Mouse (Mus musculus): Measurements from ENCODE around the gene Hoxb7. TPM values are rescaled to one million over a fixed set of nuclear protein-coding genes. Genes with fewer than 3 reads are reported as not detected.

The Hoxb7 gene
- polyA plus RNA-seq, 1 experiment from 2014 or later = 9.1 TPM

DNA sequence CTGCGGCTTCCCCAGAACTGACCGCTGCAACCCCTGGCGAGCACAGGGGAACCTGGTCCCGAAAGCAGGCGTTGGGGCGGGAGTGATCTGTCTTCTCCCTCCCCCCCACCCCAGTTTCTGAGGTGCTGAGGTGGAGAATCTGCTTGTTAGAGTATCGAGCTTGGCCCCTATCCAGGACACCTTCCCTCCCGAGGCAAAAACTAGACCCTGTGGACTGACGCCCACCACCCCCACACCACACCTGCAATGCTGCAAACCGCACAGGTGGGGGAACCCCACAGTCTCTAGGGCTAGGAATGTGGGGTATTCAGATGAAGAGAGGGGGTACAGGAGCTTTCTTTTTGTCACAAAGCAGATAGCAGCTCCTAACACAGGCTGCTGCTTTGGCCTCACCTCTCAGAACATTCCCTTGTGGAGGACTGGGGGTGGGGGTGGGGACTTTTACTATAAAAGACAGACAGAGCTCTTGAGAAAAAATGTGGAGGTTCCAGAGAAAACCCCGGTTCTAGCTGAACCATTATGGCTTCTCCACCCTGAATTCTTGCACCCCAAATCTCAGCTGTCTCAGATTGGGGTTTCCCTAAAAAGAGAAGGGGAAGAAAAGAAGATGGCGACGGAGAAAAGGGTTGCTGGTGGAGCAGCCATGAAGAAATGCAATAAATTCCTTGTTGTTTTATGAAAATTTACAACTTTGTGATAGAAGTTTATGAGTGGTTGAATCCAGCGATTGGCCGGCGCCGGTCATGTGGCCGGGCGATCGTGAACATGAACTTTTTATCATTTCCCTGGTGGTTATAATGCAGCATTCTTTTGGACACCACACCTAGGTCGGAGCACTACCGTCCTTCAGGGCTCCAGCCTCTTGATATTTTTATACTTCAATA is 5.5 kb downstream of the Hoxb7 start, which contains the start of gene Hoxb6:
Hoxb6 (plus strand) TSS at position 796 of the 884 bp plus-strand sequence.
- Histone ChIP-seq H3K9ac (0 out of 2 replicates have a peak within 1 kb of the TSS, but pooled peaks have one; percentile 12), H3K4me1 (peaks cover 6% of the 10 kb centered on the region), H3K4me3 (replicated peaks) (peak within 1 kb of the TSS; percentile 45), H3K9me3 (no peaks in the 10 kb centered on the region), H3K27me3 (replicated peaks) (peaks cover 80% of the 10 kb centered on the region), H3K4me2 (peak within 1 kb of the TSS; percentile 51), H3K36me3 (no peaks in the 10 kb centered on the region), H3K27ac (peak within 1 kb of the TSS; percentile 7)
- no peak for ATAC-seq (ENCODE audit: insufficient read depth, low FRiP score, low read depth)
- 14% methylated on average over 22 of the region's 22 CpGs for WGBS

DNA sequence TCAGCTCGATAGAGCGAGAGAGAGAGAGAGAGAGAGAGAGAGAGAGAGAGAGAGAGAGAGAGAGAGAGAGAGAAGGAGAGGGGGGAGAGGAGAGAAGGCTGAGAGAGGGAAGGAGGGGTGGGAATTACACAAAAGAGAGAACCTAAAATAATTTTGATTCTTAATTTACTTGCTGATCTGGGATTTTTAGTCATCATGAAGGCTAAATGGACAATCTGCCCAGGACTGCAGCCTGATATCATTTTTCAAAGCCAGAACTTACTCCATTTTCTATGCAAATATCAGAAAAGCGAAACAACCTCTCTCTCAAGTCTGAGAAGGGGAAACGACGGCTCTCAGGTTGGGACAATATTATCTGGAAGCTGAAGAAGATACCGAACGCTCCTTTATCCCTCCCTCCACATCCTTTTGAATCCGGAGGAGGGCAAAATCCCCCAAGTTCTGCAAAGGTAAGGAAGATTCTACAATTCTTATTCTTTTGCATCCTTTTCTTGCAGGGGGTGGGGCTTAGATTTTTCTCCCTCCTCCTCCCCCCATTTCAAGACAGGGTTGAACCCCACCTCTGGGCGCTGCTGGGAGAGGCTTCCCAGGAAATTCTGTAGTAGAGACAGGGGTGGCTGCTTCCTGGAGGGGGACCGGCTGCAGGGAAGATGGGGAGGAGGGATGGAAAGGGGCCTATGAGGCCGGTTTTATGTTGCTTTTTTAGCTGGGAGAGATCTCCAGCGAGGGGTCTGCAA is 6.3 kb downstream of the Hoxb7 start:
- ATAC-seq (ENCODE audit: insufficient read depth, low FRiP score, low read depth) = no peak
- Histone ChIP-seq H3K4me3 (replicated peaks) (peak overlapping the region; percentile 45), H3K9me3 (no peaks in the 10 kb centered on the region), H3K9ac (0 out of 2 replicates have a peak overlapping the region, but pooled peaks have one; percentile 12), H3K4me1 (peaks cover 6% of the 10 kb centered on the region), H3K4me2 (peak overlapping the region; percentile 51), H3K27me3 (replicated peaks) (peaks cover 80% of the 10 kb centered on the region), H3K27ac (peak overlapping the region; percentile 7), H3K36me3 (no peaks in the 10 kb centered on the region)
- WGBS = 19% methylated on average over 12 of the region's 12 CpGs

DNA sequence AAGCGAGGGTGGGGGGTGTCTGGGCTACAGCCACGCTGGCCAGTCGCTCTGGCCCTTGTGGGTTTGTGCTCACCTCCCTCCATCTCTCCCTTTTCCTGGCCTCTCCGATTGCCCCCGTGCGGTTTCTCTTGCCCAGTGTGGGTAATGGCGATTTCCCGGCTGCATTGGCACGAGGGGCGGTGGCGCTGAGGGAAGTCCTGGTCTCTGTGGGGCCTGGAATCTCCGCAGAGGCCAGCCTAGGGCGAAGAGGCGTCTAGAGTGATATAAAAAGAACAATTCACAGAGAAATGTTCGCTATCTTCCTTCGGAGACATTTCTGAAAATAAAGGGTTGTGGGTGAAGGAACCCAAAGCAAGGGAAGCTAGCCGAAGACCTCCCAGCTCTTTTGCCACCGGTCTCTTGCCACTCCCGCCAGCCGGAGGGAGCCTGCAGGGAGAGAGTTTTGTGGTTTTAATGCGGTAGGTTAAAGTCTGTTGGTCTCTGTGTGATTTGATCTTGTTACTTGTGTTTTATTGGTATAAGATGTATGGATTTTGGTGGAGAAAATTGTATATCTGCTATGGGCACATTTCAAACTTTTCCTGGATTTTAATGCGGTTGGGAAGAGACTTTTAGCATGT is 7.0 kb downstream of the Hoxb7 start:
- no peaks in the 10 kb centered on the region for H3K9me3 ChIP-seq
- H3K27ac ChIP-seq = peak overlapping the region; percentile 7
- H3K36me3 ChIP-seq = no peaks in the 10 kb centered on the region
- 13% methylated on average over 22 of the region's 22 CpGs for WGBS
- peak overlapping the region; percentile 51 for H3K4me2 ChIP-seq
- peaks cover 6% of the 10 kb centered on the region for H3K4me1 ChIP-seq
- 0 out of 2 replicates have a peak overlapping the region, but pooled peaks have one; percentile 12 for H3K9ac ChIP-seq
- H3K27me3 ChIP-seq (replicated peaks) = peaks cover 78% of the 10 kb centered on the region
- peak overlapping the region; percentile 45 for H3K4me3 ChIP-seq (replicated peaks)
- ATAC-seq (ENCODE audit: insufficient read depth, low FRiP score, low read depth) = no peak

DNA sequence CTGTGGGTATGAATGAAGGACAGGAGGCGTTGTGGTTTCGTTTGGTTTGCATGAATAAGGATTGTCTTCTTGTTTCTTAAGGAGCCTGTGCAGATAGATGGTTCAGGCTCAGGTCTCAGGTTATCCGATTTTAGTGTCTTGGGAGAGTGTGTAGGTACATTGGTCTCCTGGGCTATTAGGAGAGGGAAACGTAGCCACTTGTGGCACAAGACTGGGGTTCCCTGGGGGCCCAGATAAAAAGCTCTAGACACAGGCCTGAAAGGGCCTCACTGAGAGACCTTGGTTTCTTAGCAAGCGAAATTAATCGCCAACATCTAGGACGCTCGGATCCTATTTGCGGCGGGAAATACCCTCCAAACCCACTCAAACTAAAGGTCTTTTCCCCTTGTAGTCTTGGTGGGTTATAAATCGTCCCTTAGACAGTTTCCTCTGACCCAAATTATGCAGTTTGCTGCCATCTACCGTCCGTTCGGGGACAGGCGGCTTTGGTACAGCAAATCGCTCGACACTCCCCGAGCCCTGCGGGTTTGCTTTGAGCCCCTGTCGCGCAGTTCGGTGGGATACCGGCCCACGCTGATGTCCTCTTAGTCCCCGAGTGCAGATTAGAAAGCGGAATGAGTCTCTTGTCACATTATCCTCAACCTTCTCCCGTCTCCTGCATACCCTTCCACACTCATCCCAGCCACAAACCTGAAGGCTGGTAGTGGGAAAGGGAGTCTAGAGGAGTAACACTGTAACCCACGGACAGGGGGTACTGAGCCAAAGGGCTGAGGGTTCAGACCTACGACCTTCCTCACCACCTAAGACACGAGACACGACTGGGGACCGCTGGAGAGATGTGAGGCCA is 8.0 kb downstream of the Hoxb7 start:
- Histone ChIP-seq H3K9ac (no peak overlapping the region), H3K27ac (no peak overlapping the region), H3K4me3 (replicated peaks) (peak overlapping the region; percentile 45), H3K9me3 (no peaks in the 10 kb centered on the region), H3K27me3 (replicated peaks) (peaks cover 80% of the 10 kb centered on the region), H3K36me3 (no peaks in the 10 kb centered on the region), H3K4me2 (peak overlapping the region; percentile 51), H3K4me1 (peaks cover 6% of the 10 kb centered on the region)
- WGBS = 2% methylated on average over 32 of the region's 32 CpGs
- no peak for ATAC-seq (ENCODE audit: insufficient read depth, low FRiP score, low read depth)

DNA sequence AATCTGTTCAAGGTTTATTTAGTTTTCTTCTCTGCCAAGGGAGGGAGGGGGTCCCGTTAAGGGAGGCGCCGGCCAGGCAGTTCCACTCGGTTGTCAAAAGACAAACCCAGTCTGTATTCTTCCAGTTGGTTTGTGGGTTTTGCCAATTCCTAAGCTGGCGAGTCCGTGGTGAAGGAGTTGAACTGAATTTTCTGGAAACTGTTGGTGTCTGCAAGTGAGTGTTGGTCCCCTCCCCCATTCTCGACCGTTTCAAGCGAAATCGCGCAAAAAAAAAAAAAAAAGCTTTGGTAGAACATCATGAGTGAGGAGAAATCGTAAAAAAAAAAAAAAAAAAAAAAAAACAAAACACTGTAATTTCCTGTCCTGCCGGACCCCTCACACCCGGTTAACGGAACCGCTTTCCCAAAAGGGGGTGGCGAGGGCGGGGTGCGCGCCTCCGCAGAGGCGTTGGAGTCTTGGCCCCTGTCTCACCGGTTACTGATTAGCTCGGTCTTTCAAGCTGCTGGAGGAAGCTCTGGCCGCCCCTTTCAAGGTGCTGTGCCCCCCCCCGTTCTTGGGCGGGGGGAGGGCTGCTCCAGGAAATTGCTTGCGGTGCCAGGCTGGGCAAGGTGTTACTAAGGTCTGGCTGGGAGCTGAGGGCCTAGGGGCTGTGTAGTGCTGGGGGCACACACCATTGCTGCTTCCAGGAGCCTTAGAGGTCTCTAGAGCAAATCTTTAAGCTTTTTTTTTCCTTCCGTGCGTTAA is 8.8 kb downstream of the Hoxb7 start:
- Histone ChIP-seq H3K36me3 (no peaks in the 10 kb centered on the region), H3K27ac (peak overlapping the region; percentile 31; the same call in 1 of the 2 replicates), H3K4me2 (peak overlapping the region; percentile 51), H3K4me1 (peaks cover 9% of the 10 kb centered on the region), H3K27me3 (replicated peaks) (peaks cover 80% of the 10 kb centered on the region), H3K4me3 (replicated peaks) (peak overlapping the region; percentile 45), H3K9me3 (no peaks in the 10 kb centered on the region), H3K9ac (no peak overlapping the region; the same call in 1 of the 2 replicates)
- ATAC-seq (ENCODE audit: insufficient read depth, low FRiP score, low read depth) = no peak
- WGBS = 2% methylated on average over 30 of the region's 30 CpGs

DNA sequence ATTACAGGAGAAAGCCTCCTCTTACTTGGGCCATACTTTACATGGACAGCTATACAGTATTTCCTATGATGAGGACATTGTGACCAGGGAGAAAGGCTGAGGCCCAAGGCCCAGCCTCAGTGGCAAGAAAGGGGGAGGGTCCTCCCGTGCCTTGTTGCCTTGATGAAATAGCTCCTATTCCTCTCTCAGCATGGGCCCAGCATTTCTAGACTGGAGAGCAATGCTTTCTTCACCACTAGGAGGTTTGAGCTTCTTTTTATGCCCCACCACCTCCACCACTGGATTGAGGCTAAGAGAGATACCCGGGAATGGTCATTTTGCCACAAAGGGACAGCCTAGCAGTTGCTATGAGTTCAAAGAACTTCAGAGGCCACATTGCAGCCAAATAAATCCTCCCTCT is 10.6 kb downstream of the Hoxb7 start:
- H3K9me3 ChIP-seq = no peaks in the 10 kb centered on the region
- 41% methylated on average over 2 of the region's 2 CpGs for WGBS
- peaks cover 16% of the 10 kb centered on the region for H3K4me1 ChIP-seq
- no peak overlapping the region for H3K4me3 ChIP-seq (replicated peaks)
- H3K27me3 ChIP-seq (replicated peaks) = peaks cover 79% of the 10 kb centered on the region
- H3K9ac ChIP-seq = no peak overlapping the region
- H3K36me3 ChIP-seq = no peaks in the 10 kb centered on the region
- peak overlapping the region; percentile 8; the same call in 1 of the 2 replicates for H3K4me2 ChIP-seq
- no peak for ATAC-seq (ENCODE audit: insufficient read depth, low FRiP score, low read depth)
- peak overlapping the region; percentile 44; the same call in 1 of the 2 replicates for H3K27ac ChIP-seq

DNA sequence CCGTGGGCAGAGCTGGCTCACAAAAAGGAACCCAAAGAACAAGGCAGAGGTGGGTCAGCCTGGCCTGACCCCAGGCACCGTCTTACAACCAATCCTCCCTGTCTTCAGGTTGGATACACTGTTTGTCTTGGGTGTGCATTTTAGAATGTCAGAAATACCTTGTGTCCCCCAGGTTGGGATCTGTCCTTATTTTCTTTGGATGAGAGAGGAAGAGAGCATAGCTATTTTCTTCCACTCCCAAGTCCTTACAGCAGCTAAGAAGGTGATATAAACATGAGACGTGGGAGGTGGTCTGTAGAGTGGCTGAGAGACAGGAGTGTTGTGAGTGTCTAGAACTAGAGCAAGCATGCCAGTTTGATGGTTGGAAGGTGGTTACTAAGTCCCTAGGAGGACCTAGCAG is 11.0 kb downstream of the Hoxb7 start:
- no peaks in the 10 kb centered on the region for H3K9me3 ChIP-seq
- H3K9ac ChIP-seq = no peak overlapping the region
- H3K4me1 ChIP-seq = peaks cover 16% of the 10 kb centered on the region
- 23% methylated on average over 3 of the region's 3 CpGs for WGBS
- H3K27me3 ChIP-seq (replicated peaks) = peaks cover 79% of the 10 kb centered on the region
- peak overlapping the region; percentile 8; the same call in 1 of the 2 replicates for H3K4me2 ChIP-seq
- no peak for ATAC-seq (ENCODE audit: insufficient read depth, low FRiP score, low read depth)
- H3K36me3 ChIP-seq = no peaks in the 10 kb centered on the region
- no peak overlapping the region for H3K4me3 ChIP-seq (replicated peaks)
- peak overlapping the region; percentile 44; the same call in 1 of the 2 replicates for H3K27ac ChIP-seq

DNA sequence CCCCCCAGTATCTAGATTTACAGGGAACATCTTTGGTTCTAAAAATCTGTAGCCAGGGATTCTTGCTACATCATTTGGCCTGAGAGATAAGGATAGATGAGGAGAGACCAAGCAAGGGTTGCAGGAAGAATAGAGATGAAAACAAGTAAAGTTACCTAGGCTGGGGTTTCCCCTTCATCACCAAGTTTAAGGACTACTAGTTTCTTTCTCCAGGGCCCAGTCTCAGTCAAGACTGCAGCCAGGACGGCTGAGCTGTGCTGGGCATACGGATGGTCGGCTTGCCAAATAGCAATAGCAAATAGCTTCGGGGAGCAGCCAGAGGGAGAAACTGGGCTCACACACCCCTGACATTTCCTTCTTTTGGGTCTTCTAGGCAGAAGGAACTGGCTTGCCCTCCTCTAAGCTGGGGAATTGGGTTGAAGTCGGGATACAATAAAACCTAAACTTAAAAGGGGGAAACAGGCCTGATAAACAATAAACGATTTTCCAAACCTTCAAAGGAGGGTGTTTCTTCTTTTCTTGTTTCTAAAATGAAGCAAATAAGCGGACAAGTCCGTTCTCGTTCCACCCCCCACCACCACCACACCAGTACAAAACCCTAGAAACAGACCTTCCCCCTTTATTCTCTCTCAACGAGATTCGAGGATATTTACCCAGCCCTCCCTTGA is 11.7 kb downstream of the Hoxb7 start:
- no peaks in the 10 kb centered on the region for H3K9me3 ChIP-seq
- no peak for ATAC-seq (ENCODE audit: insufficient read depth, low FRiP score, low read depth)
- H3K4me1 ChIP-seq = peaks cover 16% of the 10 kb centered on the region
- no peak overlapping the region; the same call in 1 of the 2 replicates for H3K4me3 ChIP-seq (replicated peaks)
- H3K4me2 ChIP-seq = peak overlapping the region; percentile 67; the same call in 1 of the 2 replicates
- 28% methylated on average over 11 of the region's 11 CpGs for WGBS
- H3K36me3 ChIP-seq = no peaks in the 10 kb centered on the region
- peaks cover 73% of the 10 kb centered on the region for H3K27me3 ChIP-seq (replicated peaks)
- no peak overlapping the region for H3K9ac ChIP-seq
- H3K27ac ChIP-seq = no peak overlapping the region

DNA sequence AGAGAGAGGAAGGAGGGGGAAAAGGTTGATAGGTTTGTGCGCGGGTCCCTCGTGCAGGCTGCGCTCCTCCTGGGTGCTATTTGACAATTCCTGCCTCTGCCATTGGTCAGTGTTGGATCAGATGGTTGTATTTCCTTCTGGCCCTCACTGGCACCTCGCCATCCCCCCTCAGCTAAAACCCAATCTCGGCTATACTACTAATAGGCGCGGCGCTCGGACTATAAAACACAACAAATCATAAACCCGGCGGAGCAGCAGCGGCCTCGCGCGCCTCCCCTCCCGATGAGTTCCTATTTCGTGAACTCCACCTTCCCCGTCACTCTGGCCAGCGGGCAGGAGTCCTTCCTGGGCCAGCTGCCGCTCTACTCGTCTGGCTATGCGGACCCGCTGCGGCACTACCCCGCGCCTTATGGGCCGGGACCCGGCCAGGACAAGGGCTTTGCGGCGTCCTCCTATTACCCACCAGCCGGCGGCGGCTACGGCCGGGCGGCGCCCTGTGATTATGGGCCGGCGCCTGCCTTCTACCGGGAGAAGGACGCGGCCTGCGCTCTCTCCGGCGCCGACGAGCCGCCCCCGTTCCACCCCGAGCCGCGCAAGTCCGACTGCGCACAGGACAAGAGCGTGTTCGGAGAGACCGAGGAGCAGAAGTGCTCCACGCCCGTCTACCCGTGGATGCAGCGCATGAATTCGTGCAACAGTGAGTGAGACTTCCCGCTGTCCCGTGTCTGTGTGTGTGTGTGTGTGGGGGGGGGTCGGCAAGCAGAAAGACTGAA is 12.7 kb downstream of the Hoxb7 start:
- Histone ChIP-seq H3K4me2 (peak overlapping the region; percentile 67), H3K9me3 (no peaks in the 10 kb centered on the region), H3K27me3 (replicated peaks) (peaks cover 67% of the 10 kb centered on the region), H3K36me3 (no peaks in the 10 kb centered on the region), H3K9ac (peak overlapping the region; percentile 63), H3K4me3 (replicated peaks) (peak overlapping the region; percentile 53), H3K4me1 (peaks cover 22% of the 10 kb centered on the region), H3K27ac (peak overlapping the region; percentile 75)
- WGBS = under 1% methylated on average over 66 of the region's 66 CpGs
- no peak for ATAC-seq (ENCODE audit: insufficient read depth, low FRiP score, low read depth)
